Mouse (Mus musculus): ENCODE data around the gene Ppp1r15b.

Gene Ppp1r15b

DNA sequence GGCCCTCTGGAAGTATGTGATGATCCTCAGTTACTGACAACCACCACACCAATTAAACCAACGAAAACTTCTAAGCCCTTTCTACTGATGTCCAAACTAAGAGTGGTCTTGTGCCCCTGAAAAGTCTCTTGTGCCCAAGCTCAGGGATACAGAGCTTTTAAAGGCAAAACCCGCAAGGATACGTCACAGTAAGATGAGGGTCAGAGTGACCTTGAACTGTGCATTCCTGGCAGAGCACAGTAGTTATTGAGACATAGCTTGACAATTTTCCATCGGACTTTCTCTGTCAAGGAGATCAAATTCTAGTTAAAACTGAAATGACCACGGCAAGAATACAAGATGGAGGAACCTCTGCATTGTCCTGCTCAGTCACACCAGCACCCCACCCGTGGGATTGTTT, 9.7 kb upstream of the Ppp1r15b start:
- no peak for DNase-seq (ENCODE audit: extremely low spot score)

GRCm38 (mm10) chr1:133124137-133124536, 6.8 kb upstream of the Ppp1r15b start:
- no peak for DNase-seq (ENCODE audit: extremely low spot score)

DNA sequence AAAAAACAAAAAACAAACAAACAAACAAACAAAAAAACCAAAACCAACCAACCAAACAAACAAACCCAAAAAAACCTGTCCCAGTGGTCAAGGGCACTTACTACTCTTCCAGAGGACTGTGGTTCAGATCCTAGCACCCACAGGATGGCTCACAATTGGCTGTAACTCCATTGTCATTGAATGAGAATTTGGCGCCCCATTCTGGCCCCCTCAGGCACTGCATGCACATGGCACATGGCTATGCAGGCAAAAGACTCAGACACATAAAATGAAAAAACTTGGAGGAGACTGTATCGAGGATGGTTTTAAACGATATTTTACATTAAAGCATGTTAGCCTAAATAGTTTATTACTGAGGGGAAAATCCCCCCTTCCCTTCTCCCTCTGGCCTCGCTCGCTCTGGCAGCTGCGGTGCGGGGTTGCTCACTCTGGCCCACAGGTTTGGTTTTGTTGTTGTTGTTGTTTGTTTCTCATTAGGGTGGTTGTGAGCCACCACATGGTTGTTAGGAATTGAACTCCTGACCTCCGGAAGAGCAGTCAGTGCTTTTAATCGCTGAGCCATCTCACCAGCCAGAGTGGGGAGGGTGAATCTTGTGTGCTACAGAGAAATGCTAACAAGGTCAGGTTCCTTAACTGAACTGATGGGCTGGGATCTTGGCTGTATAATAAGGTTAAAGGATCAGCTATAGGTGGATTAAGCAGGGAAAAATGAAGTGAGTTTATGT, 5.1 kb upstream of the Ppp1r15b start:
- DNase-seq (ENCODE audit: extremely low spot score) = no peak

DNA sequence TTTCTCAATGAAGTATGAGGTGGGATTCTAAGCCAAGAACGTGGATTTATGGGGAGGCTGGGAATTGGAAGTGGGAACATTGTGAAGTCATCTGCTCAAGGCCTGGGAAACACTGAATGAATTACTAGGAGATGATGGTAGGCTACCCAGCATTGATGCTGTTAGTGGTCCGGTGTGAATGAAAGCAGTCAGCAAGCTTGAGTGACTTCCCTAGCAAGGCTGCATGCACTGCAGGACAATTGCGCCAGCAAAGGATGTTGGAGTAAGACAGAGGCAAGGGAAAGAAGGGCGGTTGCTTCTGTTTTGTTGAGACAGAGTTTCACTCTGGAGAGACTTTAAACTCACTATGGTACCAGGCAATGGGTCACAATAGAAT, 4.6 kb upstream of the Ppp1r15b start:
- DNase-seq (ENCODE audit: extremely low spot score) = no peak

- DNase-seq (ENCODE audit: extremely low spot score) = no peak
These were observed 3.6 kb upstream of the Ppp1r15b start for GRCm38 (mm10) chr1:133127328-133127727.

- DNase-seq (ENCODE audit: extremely low spot score) = peak; percentile 42
These were observed 1.3 kb upstream of the Ppp1r15b start for GRCm38 (mm10) chr1:133129471-133130221.

DNA sequence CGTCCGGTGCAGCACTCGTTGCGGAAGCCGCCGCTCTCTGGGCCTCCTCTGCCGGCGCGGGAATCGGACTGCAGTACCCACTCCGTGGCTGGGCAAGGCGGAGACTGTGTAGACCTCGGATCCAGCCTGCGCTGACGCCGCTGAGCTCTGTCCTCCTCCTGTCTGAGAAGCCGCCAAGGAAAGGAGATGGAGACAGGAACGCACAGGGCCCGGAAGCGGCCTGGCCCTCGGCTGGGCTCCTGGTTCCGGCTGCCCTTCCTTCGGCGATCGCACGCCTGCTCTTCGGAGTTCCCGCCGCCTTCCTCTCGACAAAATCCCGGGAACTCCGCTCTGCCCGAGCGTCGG, 590 bp downstream of the Ppp1r15b start:
- DNase-seq (ENCODE audit: extremely low spot score) = no peak

GRCm38 (mm10) chr1:133131936-133132335, 993 bp downstream of the Ppp1r15b start:
- DNase-seq (ENCODE audit: extremely low spot score) = no peak

GRCm38 (mm10) chr1:133132388-133133326, 1.7 kb downstream of the Ppp1r15b start:
- no peak for DNase-seq (ENCODE audit: extremely low spot score)

- no peak for DNase-seq (ENCODE audit: extremely low spot score)
These were observed 2.5 kb downstream of the Ppp1r15b start for GRCm38 (mm10) chr1:133133425-133133824.

- DNase-seq (ENCODE audit: extremely low spot score) = no peak
These were observed 3.1 kb downstream of the Ppp1r15b start for GRCm38 (mm10) chr1:133134071-133134470.

DNA sequence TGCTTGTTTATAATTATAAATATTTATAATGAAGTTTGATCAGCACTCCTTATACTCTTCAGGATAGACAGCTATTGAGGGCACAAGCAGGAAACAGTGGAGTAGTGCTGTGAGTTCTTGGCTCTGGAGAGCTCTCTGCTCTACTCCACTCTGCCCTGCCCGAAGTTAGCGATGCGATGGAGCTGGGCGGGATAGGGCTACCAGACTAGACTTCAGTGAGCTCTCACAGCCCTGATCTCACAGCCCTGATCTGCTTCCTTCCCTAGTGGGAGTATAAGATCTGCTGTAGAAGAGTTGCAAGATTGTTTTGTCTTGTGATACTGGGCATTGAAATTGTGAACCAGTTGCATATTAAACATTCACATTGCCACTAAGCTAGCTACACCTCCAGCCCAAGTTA, 3.9 kb downstream of the Ppp1r15b start:
- DNase-seq (ENCODE audit: extremely low spot score) = no peak

GRCm38 (mm10) chr1:133135808-133136207, 4.9 kb downstream of the Ppp1r15b start:
- no peak for DNase-seq (ENCODE audit: extremely low spot score)

- DNase-seq (ENCODE audit: extremely low spot score) = no peak
These were observed 7.5 kb downstream of the Ppp1r15b start for GRCm38 (mm10) chr1:133138401-133138800.

DNA sequence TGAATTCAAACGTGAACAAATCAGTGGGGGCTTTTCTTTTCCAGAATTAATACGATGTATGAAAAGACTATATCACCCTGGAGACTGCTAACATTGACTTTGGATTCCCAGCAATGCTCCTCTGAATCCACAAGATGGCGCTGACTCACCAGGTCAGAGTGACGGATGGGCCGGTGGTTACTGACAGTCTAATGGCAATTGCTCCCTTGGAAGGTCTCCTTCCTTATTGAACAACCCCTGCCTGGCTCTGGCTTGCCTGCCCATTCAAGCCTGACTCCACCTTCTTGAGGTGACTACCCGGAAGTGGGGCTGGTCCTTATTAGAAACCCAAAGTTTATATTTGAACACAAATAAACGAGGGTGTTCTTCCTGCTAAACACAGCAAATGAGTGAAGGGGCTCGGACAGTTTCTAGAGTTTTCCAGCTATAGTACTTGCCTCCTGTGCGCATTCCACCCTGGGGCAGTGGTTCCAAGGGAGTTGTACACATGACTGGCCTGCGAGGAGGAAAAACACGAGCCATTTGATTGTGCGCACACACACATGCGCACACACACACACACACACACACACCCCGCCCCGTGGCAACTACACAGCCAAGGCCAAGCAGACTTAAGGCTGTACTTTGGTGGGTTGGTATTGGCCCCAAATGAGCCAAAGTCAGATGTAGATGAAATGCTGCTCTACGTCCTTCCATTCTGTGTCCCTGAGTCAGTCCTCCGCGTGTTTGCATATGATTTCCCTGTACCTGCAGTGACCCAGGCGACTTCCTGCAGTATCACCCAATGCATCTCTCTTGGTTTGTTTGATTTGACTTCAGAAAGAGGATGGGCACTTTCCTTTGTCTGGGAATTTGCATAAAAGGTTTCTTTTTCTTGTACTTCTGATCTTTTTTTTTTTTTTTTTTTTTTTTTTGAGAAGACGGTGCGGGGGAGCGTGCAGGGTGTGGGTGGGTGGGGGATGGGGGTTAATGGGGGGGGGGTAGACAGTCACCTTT, 15.4 kb downstream of the Ppp1r15b start:
- DNase-seq (ENCODE audit: extremely low spot score) = peak; percentile 56

- no peak for DNase-seq (ENCODE audit: extremely low spot score)
These were observed 16.4 kb downstream of the Ppp1r15b start for GRCm38 (mm10) chr1:133147324-133147723.

DNA sequence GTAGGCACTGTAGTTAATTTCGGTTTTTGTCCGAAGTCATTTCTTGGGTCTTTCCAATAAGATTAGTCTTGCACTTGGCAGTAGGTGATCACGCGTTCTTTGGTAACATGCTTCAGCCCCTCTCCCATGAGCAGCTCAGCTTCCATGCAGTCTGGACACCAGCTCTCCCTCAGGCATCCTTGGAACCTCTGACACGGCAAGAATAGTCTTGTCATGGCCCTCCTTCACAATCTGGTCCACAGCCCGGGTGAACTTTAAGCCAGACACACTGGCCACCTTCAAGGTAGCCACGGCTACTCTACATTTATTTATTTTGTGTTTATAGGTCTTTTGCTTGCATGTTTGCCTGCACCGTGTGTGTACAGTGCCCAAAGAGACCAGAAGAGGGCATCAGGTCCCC, 17.2 kb downstream of the Ppp1r15b start:
- DNase-seq (ENCODE audit: extremely low spot score) = no peak

- DNase-seq (ENCODE audit: extremely low spot score) = no peak
These were observed 19.6 kb downstream of the Ppp1r15b start for GRCm38 (mm10) chr1:133150556-133150955.

GRCm38 (mm10) chr1:133152213-133152612, 21.3 kb downstream of the Ppp1r15b start:
- DNase-seq (ENCODE audit: extremely low spot score) = no peak

GRCm38 (mm10) chr1:133155270-133155669, 24.3 kb downstream of the Ppp1r15b start:
- DNase-seq (ENCODE audit: extremely low spot score) = no peak

GRCm38 (mm10) chr1:133159128-133159564, 28.2 kb downstream of the Ppp1r15b start:
- no peak for DNase-seq (ENCODE audit: extremely low spot score)
